In the genomic region with DNA sequence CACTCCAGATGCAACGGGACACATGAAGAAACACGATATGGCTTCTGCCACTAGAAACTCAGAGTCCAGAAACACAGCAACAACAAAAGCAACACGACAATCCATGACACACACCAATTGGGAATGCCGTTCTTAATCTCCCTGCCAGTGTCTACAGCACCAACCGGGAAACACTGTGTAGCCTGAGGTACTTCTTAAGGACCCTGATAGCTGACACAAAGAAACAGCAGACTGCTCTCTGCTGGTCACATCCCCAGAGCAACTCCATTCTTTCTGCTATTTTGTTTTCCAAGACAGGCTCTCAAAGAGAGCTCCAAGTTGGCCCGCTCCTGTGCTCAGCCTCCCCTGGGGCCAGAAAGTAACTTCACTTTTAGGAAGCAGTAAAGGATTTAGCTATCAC, we compare ENCODE assay signal across 21 mouse cellular contexts. TPM values are rescaled to one million over a fixed set of nuclear protein-coding genes. Genes with fewer than 3 reads are reported as not detected.
A peak's percentile ranks its signal among the peaks of the same experiment; 100 is the strongest.
DNase-seq lines count a peak whose midpoint lies in the region; ATAC-seq lines count a peak whose summit lies in the region.
"Had no signal": no experiment of that assay in that cellular context is flagged by ENCODE, and none has a peak within 500 bp of the region (broad histone marks: within the 10 kb centered on the region; RNA-seq: fewer than 3 reads in every experiment).

No protein-coding gene starts in this region.

- no peak for DNase-seq in embryonic facial prominence, embryonic 10.5 days (ENCODE audit: low spot score)
- no peak for DNase-seq in kidney, postnatal 4 days
- no peak for DNase-seq in urinary bladder, postnatal 10 days (ENCODE audit: low spot score)
- DNase-seq: adrenal gland, adult 8-10 months; cerebellum, adult 9-11 months; kidney, adult 11 months; layer of hippocampus, postnatal 36 days; right cerebral cortex, adult 18-20 months; thymus, postnatal 36 days had no signal

- no peaks in the 10 kb centered on the region for H3K4me1 ChIP-seq in embryonic facial prominence, embryonic 12.5 days
- H3K4me1 ChIP-seq in embryonic facial prominence, embryonic 10.5 days = no peaks in the 10 kb centered on the region
- peaks cover 22% of the 10 kb centered on the region for H3K4me1 ChIP-seq in heart, embryonic 12.5 days (replicated peaks)
- H3K4me1 ChIP-seq in heart, embryonic 11.5 days (ENCODE audit: control insufficient read depth, insufficient read depth, low read length) = peaks cover 4% of the 10 kb centered on the region; the same call in 1 of the 2 replicates
- H3K4me1 ChIP-seq in kidney, embryonic 14.5 days (ENCODE audit: control insufficient read depth, insufficient read depth, low read length) = peaks cover 20% of the 10 kb centered on the region
- H3K4me1 ChIP-seq in embryonic facial prominence, embryonic 15.5 days = peaks cover 19% of the 10 kb centered on the region
- H3K4me1 ChIP-seq: midbrain, embryonic 12.5 days; neural tube, embryonic 13.5 days had no signal

- no peaks in the 10 kb centered on the region for H3K9me3 ChIP-seq in embryonic facial prominence, embryonic 12.5 days
- H3K9me3 ChIP-seq in embryonic facial prominence, embryonic 10.5 days = no peaks in the 10 kb centered on the region
- H3K9me3 ChIP-seq in heart, embryonic 12.5 days (replicated peaks) = no peaks in the 10 kb centered on the region
- no peaks in the 10 kb centered on the region for H3K9me3 ChIP-seq in heart, embryonic 11.5 days (replicated peaks; ENCODE audit: control insufficient read depth, low read length)
- H3K9me3 ChIP-seq in kidney, embryonic 14.5 days (ENCODE audit: control insufficient read depth, low read length) = no peaks in the 10 kb centered on the region
- no peaks in the 10 kb centered on the region for H3K9me3 ChIP-seq in embryonic facial prominence, embryonic 15.5 days (replicated peaks)
- H3K9me3 ChIP-seq: midbrain, embryonic 12.5 days; neural tube, embryonic 13.5 days had no signal

- 61% methylated on average over 6 of the region's 6 CpGs for WGBS in embryonic facial prominence, embryonic 12.5 days
- 74% methylated on average over 6 of the region's 6 CpGs for WGBS in embryonic facial prominence, embryonic 10.5 days
- WGBS in heart, embryonic 12.5 days = 48% methylated on average over 6 of the region's 6 CpGs
- 66% methylated on average over 6 of the region's 6 CpGs for WGBS in heart, embryonic 11.5 days (ENCODE audit: insufficient replicate concordance)
- WGBS in kidney, embryonic 14.5 days = 21% methylated on average over 6 of the region's 6 CpGs
- WGBS in embryonic facial prominence, embryonic 15.5 days = 37% methylated on average over 6 of the region's 6 CpGs

- H3K4me2 ChIP-seq in embryonic facial prominence, embryonic 12.5 days (replicated peaks) = no peak overlapping the region
- no peak overlapping the region for H3K4me2 ChIP-seq in heart, embryonic 12.5 days
- no peak overlapping the region for H3K4me2 ChIP-seq in heart, embryonic 11.5 days
- H3K4me2 ChIP-seq in kidney, embryonic 14.5 days (replicated peaks; ENCODE audit: low read depth, low read length) = no peak overlapping the region
- H3K4me2 ChIP-seq in embryonic facial prominence, embryonic 15.5 days (replicated peaks) = no peak overlapping the region
- H3K4me2 ChIP-seq: midbrain, embryonic 12.5 days; neural tube, embryonic 13.5 days had no signal

- peak overlapping the region; percentile 25; the same call in 1 of the 2 replicates for H3K27ac ChIP-seq in embryonic facial prominence, embryonic 12.5 days
- no peak overlapping the region for H3K27ac ChIP-seq in embryonic facial prominence, embryonic 10.5 days (replicated peaks)
- 0 out of 2 replicates have a peak overlapping the region, but pooled peaks have one; percentile 5 for H3K27ac ChIP-seq in heart, embryonic 12.5 days (ENCODE audit: poor library complexity, severe bottlenecking)
- H3K27ac ChIP-seq in heart, embryonic 11.5 days (ENCODE audit: low read depth, low read length) = no peak overlapping the region
- peak overlapping the region; percentile 24; the same call in 1 of the 2 replicates for H3K27ac ChIP-seq in kidney, embryonic 14.5 days (ENCODE audit: low read depth, low read length)
- peak overlapping the region; percentile 35; the same call in 1 of the 2 replicates for H3K27ac ChIP-seq in embryonic facial prominence, embryonic 15.5 days (replicated peaks)
- H3K27ac ChIP-seq: layer of hippocampus, adult 2 months; liver, embryonic 14.5 days; macrophage; midbrain, embryonic 12.5 days; neural tube, embryonic 13.5 days had no signal

- H3K27me3 ChIP-seq in embryonic facial prominence, embryonic 12.5 days = no peaks in the 10 kb centered on the region
- no peaks in the 10 kb centered on the region for H3K27me3 ChIP-seq in embryonic facial prominence, embryonic 10.5 days (replicated peaks; ENCODE audit: low read depth, poor library complexity, severe bottlenecking)
- no peaks in the 10 kb centered on the region for H3K27me3 ChIP-seq in heart, embryonic 12.5 days (replicated peaks)
- H3K27me3 ChIP-seq in heart, embryonic 11.5 days (ENCODE audit: control insufficient read depth, insufficient read depth, low read length) = no peaks in the 10 kb centered on the region
- H3K27me3 ChIP-seq in kidney, embryonic 14.5 days (ENCODE audit: control insufficient read depth, insufficient read depth, low read length) = no peaks in the 10 kb centered on the region
- H3K27me3 ChIP-seq in embryonic facial prominence, embryonic 15.5 days = no peaks in the 10 kb centered on the region
- H3K27me3 ChIP-seq: midbrain, embryonic 12.5 days; neural tube, embryonic 13.5 days had no signal

- peaks cover 48% of the 10 kb centered on the region for H3K36me3 ChIP-seq in embryonic facial prominence, embryonic 12.5 days
- H3K36me3 ChIP-seq in embryonic facial prominence, embryonic 10.5 days (replicated peaks) = peaks cover 92% of the 10 kb centered on the region
- peaks cover 53% of the 10 kb centered on the region for H3K36me3 ChIP-seq in heart, embryonic 12.5 days
- H3K36me3 ChIP-seq in heart, embryonic 11.5 days (ENCODE audit: control insufficient read depth, insufficient read depth, low read length) = peaks cover 4% of the 10 kb centered on the region; the same call in 1 of the 2 replicates
- peaks cover 36% of the 10 kb centered on the region for H3K36me3 ChIP-seq in kidney, embryonic 14.5 days (ENCODE audit: control insufficient read depth, insufficient read depth, low read length)
- peaks cover 45% of the 10 kb centered on the region for H3K36me3 ChIP-seq in embryonic facial prominence, embryonic 15.5 days

- H3K4me3 ChIP-seq in embryonic facial prominence, embryonic 12.5 days = no peak overlapping the region
- H3K4me3 ChIP-seq in embryonic facial prominence, embryonic 10.5 days = no peak overlapping the region
- no peak overlapping the region for H3K4me3 ChIP-seq in heart, embryonic 12.5 days
- no peak overlapping the region for H3K4me3 ChIP-seq in heart, embryonic 11.5 days (ENCODE audit: low read depth, low read length)
- H3K4me3 ChIP-seq in kidney, embryonic 14.5 days (ENCODE audit: low read length) = no peak overlapping the region
- H3K4me3 ChIP-seq in embryonic facial prominence, embryonic 15.5 days (replicated peaks) = no peak overlapping the region
- H3K4me3 ChIP-seq: layer of hippocampus, adult 2 months; midbrain, embryonic 12.5 days; neural tube, embryonic 13.5 days had no signal

- H3K9ac ChIP-seq in embryonic facial prominence, embryonic 12.5 days = no peak overlapping the region
- no peak overlapping the region for H3K9ac ChIP-seq in heart, embryonic 12.5 days
- H3K9ac ChIP-seq in heart, embryonic 11.5 days (ENCODE audit: low read depth, low read length) = no peak overlapping the region
- no peak overlapping the region for H3K9ac ChIP-seq in kidney, embryonic 14.5 days (ENCODE audit: low read depth, low read length)
- H3K9ac ChIP-seq in embryonic facial prominence, embryonic 15.5 days = no peak overlapping the region
- H3K9ac ChIP-seq: liver, embryonic 14.5 days; midbrain, embryonic 12.5 days; neural tube, embryonic 13.5 days had no signal

- no peak for ATAC-seq in embryonic facial prominence, embryonic 12.5 days (ENCODE audit: insufficient number of reproducible peaks, insufficient read depth, low FRiP score, low TSS enrichment)
- ATAC-seq in heart, embryonic 12.5 days (ENCODE audit: insufficient number of reproducible peaks, low FRiP score) = no peak
- ATAC-seq in heart, embryonic 11.5 days (replicated peaks; ENCODE audit: insufficient number of reproducible peaks, low FRiP score, low TSS enrichment) = no peak
- ATAC-seq in kidney, embryonic 14.5 days (ENCODE audit: low FRiP score, low TSS enrichment) = peak; percentile 64
- ATAC-seq in embryonic facial prominence, embryonic 15.5 days (ENCODE audit: insufficient number of reproducible peaks, low FRiP score, low TSS enrichment, low read depth) = no peak
- ATAC-seq: forebrain, embryonic 16.5 days; hindbrain, embryonic 16.5 days had no signal

RNA-seq across cellular contexts. Expression of gene Cfdp1, which starts 20.1 kb away (rescaled TPM):
- 235 and 250 TPM in 2 replicates for polyA plus RNA-seq in embryonic facial prominence, embryonic 12.5 days (2016; fragmentation: Nextera tagmentation; extraction: Ambion mirVana)
- 225 and 237 TPM in 2 replicates for polyA plus RNA-seq in embryonic facial prominence, embryonic 10.5 days (2016; fragmentation: Nextera tagmentation; extraction: Ambion mirVana)
- polyA plus RNA-seq in heart, embryonic 12.5 days (2016; fragmentation: Nextera tagmentation; extraction: Ambion mirVana) = 144 and 149 TPM in 2 replicates
- polyA plus RNA-seq in heart, embryonic 11.5 days (2014; fragmentation: Nextera tagmentation; extraction: Ambion mirVana) = 163 and 173 TPM in 2 replicates
- 221 and 289 TPM in 2 replicates for polyA plus RNA-seq in kidney, embryonic 14.5 days (2014; fragmentation: Nextera tagmentation; extraction: Ambion mirVana)
- polyA plus RNA-seq in embryonic facial prominence, embryonic 15.5 days (2015; fragmentation: Nextera tagmentation; extraction: Ambion mirVana) = 217 and 219 TPM in 2 replicates

RNA-seq across cellular contexts. Expression of gene Tmem170, which starts 42.5 kb away (rescaled TPM):
- polyA plus RNA-seq in embryonic facial prominence, embryonic 12.5 days (2016; fragmentation: Nextera tagmentation; extraction: Ambion mirVana) = 8.8 and 8.9 TPM in 2 replicates
- 10.5 and 11.0 TPM in 2 replicates for polyA plus RNA-seq in embryonic facial prominence, embryonic 10.5 days (2016; fragmentation: Nextera tagmentation; extraction: Ambion mirVana)
- 4.4 and 4.8 TPM in 2 replicates for polyA plus RNA-seq in heart, embryonic 12.5 days (2016; fragmentation: Nextera tagmentation; extraction: Ambion mirVana)
- polyA plus RNA-seq in heart, embryonic 11.5 days (2014; fragmentation: Nextera tagmentation; extraction: Ambion mirVana) = 4.5 and 5.8 TPM in 2 replicates
- polyA plus RNA-seq in kidney, embryonic 14.5 days (2014; fragmentation: Nextera tagmentation; extraction: Ambion mirVana) = 10.6 and 11.7 TPM in 2 replicates
- 7.3 and 9.3 TPM in 2 replicates for polyA plus RNA-seq in embryonic facial prominence, embryonic 15.5 days (2015; fragmentation: Nextera tagmentation; extraction: Ambion mirVana)

Comparison
In these comparisons a context has a peak if more than half of its experiments do, and no peak if none do; other contexts are left out.
1. H3K27ac ChIP-seq: peak in embryonic facial prominence, embryonic 12.5 days (single experiment), heart, embryonic 12.5 days (single experiment), kidney, embryonic 14.5 days (single experiment) and embryonic facial prominence, embryonic 15.5 days (single experiment); none in embryonic facial prominence, embryonic 10.5 days (single experiment) and heart, embryonic 11.5 days (single experiment).